Mouse (Mus musculus): ENCODE measurements around the gene Prune2.
"Not testable (repeated sequence)": the region's sequence is repeated elsewhere in the genome, so short reads cannot be mapped to it uniquely, and the experiment has no call there.

DNA sequence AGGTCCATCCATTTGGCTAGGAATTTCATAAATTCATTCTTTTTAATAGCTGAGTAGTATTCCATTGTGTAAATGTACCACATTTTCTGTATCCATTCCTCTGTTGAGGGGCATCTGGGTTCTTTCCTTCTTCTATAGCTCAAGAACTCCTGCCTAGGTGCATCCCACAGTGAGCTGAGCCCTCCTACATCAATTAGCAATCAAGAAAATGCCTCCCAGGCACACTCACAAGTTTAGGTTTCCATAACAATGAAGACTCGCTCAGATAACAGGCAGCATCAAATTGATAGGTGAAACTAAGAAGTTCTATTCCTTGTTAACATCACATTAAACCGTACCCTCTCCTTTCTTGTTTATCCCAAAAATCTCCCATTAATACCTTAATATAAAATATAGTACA is 218.6 kb downstream of the Prune2 start:
- TF ChIP-seq TAL1 (IDR thresholded peaks at IDR 0.05; ENCODE audit: low read length); KAT2A (conservative IDR thresholded peaks at IDR 0.05; ENCODE audit: low read depth, low read length); POLR2AphosphoS5 (IDR thresholded peaks at IDR 0.05; ENCODE audit: borderline replicate concordance, low read depth, low read length); GATA1 (IDR thresholded peaks at IDR 0.05; ENCODE audit: low read depth, low read length); CTCF (IDR thresholded peaks at IDR 0.05 in 2 of 3, conservative IDR thresholded peaks at IDR 0.05 in 1 of 3; ENCODE audit: control insufficient read depth in 1 of 3, insufficient read depth in 1 of 3, low read depth in 2 of 3, low read length in 3 of 3, poor library complexity in 1 of 3, severe bottlenecking in 1 of 3); HCFC1 (IDR thresholded peaks at IDR 0.05; ENCODE audit: low read depth, low read length): not testable (repeated sequence)

Measured in MEL (cell line).